Mouse (Mus musculus) midbrain, embryonic 12.5 days (tissue): Measurements from ENCODE around the gene Apol7a. TPM values are rescaled to one million over a fixed set of nuclear protein-coding genes. Genes with fewer than 3 reads are reported as not detected.
A peak's percentile ranks its signal among the peaks of the same experiment; 100 is the strongest.

Experiments
- ATAC-seq: fragments of 200-750 bp; cut with Nextera tagmentation; 2 replicates; pipeline ENCODE4 v1.8.0; 2017; ENCODE audit warnings: low read depth, moderate TSS enrichment, moderate library complexity; ENCODE audit not compliant: low FRiP score
- H3K27ac ChIP-seq: fragments of 300-500 bp; sonication (generic); replicated peaks from 2 replicates; pipeline ENCODE4 v1.5.1; 2016; ENCODE audit warnings: mild to moderate bottlenecking
- H3K27me3 ChIP-seq: fragments of 300-500 bp; sonication (generic); 2 replicates; pipeline ENCODE4 v1.6.1; 2016; ENCODE audit warnings: mild to moderate bottlenecking
- H3K36me3 ChIP-seq: fragments of 300-500 bp; sonication (generic); 2 replicates; pipeline ENCODE4 v1.6.1; 2016
- H3K4me1 ChIP-seq: fragments of 300-500 bp; sonication (generic); 2 replicates; pipeline ENCODE4 v1.6.1; 2016
- H3K4me2 ChIP-seq: fragments of 300-500 bp; sonication (generic); replicated peaks from 2 replicates; pipeline ENCODE4 v1.6.1; 2016; ENCODE audit warnings: mild to moderate bottlenecking, moderate library complexity
- H3K4me3 ChIP-seq: fragments of 300-500 bp; sonication (generic); 2 replicates; pipeline ENCODE4 v1.5.1; 2016; ENCODE audit warnings: mild to moderate bottlenecking
- H3K9ac ChIP-seq: fragments of 300-500 bp; sonication (generic); replicated peaks from 2 replicates; pipeline ENCODE4 v1.6.1; 2016; ENCODE audit warnings: mild to moderate bottlenecking, moderate library complexity
- H3K9me3 ChIP-seq: fragments of 300-500 bp; sonication (generic); 2 replicates; pipeline ENCODE4 v1.6.1; 2016; ENCODE audit warnings: mild to moderate bottlenecking
- WGBS: fragments of 180-500 bp; shearing (Covaris S2); methylation state at CpG from one replicate; pipeline ENCODE4 v1.1.7; 2016; 5-methylcytosine and 5-hydroxymethylcytosine counted together
- polyA plus RNA-seq: library from polyadenylated mRNA; unstranded; fragments of >200 nt; fragmentation: Nextera tagmentation; extraction: Ambion mirVana; gene quantifications from 2 replicates; pipeline ENCODE4 v1.2.1, GENCODE M21; 2016

Gene Apol7a
- polyA plus RNA-seq, 1 experiment from 2014 or later: not detected

DNA sequence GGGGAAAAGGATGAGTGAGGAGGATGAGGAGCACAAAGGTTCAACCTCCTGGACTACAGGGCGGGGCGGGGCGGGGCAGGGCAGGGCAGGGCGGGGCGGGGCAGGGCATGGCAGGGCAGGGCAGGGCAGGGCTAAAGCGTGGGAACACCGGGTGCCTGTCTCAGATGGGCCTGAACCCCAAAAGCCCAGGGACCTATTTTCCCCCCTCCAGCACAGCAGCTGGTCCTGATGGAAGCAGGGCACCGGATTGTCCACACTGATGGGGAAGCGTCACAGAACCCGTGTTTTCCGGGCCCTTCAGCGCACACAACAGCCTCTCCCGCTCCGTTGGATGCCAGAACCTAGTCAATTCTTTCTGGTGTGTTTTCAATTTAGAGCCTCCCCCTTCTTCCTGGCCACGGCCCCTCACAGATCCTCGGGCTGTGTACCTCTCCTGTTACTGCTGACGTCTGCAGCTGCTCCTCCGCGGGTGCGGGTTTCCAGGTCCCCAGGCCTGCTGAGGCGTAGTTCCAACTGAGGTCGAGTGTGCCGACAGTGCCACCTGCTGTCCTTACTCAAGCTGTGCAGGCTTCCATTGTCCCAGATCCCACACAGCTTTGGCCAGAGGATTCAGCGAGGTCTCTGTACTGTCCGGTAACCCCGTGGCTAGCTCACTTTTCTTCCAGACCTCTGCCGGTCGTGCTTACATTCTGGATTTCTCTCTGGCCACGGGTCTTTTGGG is 40.4 kb downstream of the Apol7a start:
- peak overlapping the region; percentile 62 for H3K9ac ChIP-seq
- H3K9me3 ChIP-seq: no peaks in the 10 kb centered on the region
- H3K27ac ChIP-seq: peak overlapping the region; percentile 67
- H3K27me3 ChIP-seq: 0 out of 2 replicates have a peak, but pooled peaks cover 4% of the 10 kb centered on the region
- H3K4me2 ChIP-seq: peak overlapping the region; percentile 59
- WGBS: 4% methylated on average over 27 of the region's 29 CpGs
- H3K36me3 ChIP-seq: no peaks in the 10 kb centered on the region
- ATAC-seq: peak; percentile 73
- H3K4me3 ChIP-seq: peak overlapping the region; percentile 35
- H3K4me1 ChIP-seq: peaks cover 55% of the 10 kb centered on the region

DNA sequence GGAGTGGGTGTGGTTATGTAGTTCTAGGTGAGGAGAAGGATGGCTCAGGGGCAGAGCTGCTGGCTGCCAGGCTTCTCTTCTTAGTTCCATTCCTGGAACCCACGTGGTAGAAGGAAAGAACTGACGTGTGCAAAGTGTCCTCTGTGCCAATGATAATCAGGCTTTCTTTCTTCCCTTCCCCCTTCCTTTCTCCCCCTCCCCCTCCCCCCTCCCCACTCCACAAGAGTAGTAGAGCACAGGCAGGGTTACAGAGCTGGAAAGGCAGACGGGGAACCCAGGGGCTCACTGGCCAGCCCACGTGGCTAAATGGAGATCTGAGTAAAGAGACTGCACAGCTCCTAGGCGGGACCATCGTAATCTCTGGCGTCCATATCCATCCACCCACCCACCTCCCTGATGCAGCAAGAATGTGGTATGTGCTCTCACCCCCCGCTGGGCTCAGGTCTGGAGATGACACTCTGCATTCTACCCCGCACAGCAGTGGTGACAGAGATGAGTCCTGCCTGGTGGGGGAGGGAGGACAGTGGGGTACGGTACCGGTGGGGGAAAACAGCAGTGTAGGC is 42.6 kb downstream of the Apol7a start:
- Histone ChIP-seq H3K9ac (no peak overlapping the region), H3K27ac (peak overlapping the region; percentile 64; the same call in 1 of the 2 replicates), H3K4me3 (no peak overlapping the region), H3K27me3 (0 out of 2 replicates have a peak, but pooled peaks cover 4% of the 10 kb centered on the region), H3K4me1 (peaks cover 56% of the 10 kb centered on the region), H3K9me3 (no peaks in the 10 kb centered on the region), H3K36me3 (no peaks in the 10 kb centered on the region), H3K4me2 (peak overlapping the region; percentile 15)
- 10% methylated on average over 11 of the region's 11 CpGs for WGBS
- ATAC-seq: peak; percentile 52

DNA sequence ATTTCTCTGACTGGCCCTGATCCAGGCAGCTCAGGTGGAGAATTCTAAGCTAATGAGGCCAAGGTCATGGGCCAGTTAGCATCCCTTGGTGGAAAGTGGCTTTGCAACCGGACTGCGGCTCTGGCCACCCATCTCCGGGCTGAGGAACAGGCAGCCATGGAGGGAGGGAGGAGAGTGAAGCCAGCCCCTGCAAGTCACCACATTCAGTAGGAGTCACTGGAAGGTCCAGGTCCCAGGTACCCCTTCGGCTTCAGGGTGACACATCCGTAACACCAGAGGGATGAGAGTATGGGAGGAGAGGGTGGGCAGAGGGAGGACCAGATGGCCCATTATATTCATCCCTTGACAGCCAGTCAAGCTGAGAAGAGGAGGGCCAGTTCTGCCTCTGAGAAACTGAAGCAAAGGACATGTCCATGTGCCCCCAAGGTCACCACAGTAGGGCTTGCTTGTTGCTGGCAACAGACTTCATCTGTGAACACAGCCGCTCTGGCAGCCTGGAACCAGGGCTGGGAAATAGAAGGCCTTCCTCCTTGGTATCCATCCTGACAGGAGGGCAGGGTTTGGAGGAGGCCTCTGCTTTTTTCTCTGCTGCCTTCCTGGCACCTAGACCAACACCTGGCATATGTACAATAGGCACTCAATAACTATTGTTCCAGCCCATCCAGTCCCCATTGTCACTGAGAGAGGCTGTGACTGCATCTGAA is 43.9 kb downstream of the Apol7a start:
- WGBS: 66% methylated on average over 6 of the region's 6 CpGs
- 0 out of 2 replicates have a peak, but pooled peaks cover 4% of the 10 kb centered on the region for H3K27me3 ChIP-seq
- H3K4me1 ChIP-seq: peaks cover 56% of the 10 kb centered on the region
- no peak overlapping the region for H3K9ac ChIP-seq
- H3K9me3 ChIP-seq: no peaks in the 10 kb centered on the region
- ATAC-seq: no peak
- 0 out of 2 replicates have a peak overlapping the region, but pooled peaks have one; percentile 15 for H3K4me2 ChIP-seq
- no peaks in the 10 kb centered on the region for H3K36me3 ChIP-seq
- no peak overlapping the region for H3K4me3 ChIP-seq
- H3K27ac ChIP-seq: peak overlapping the region; percentile 64

DNA sequence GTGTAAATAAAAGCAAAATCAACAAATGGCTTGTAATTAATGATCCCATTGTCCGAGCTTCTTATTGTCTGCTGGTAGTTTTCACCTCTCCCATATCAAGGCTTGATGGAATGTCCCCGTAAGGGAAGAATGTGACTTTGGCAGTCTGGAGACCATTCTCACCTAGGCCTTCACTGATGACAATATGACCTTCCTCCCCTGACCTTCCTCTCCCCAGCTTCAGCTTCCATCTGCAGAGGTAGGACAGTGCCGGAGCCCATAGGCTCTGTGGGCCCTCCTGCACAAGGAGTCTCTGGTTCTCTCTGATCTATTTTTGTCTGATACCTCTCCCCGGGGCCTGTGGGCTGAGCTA is 44.4 kb downstream of the Apol7a start:
- Histone ChIP-seq H3K9me3 (no peaks in the 10 kb centered on the region), H3K27ac (peak overlapping the region; percentile 64), H3K4me3 (no peak overlapping the region), H3K27me3 (0 out of 2 replicates have a peak, but pooled peaks cover 4% of the 10 kb centered on the region), H3K4me2 (no peak overlapping the region), H3K36me3 (no peaks in the 10 kb centered on the region), H3K9ac (no peak overlapping the region), H3K4me1 (peaks cover 54% of the 10 kb centered on the region)
- ATAC-seq: no peak
- WGBS: 69% methylated on average over 4 of the region's 4 CpGs

GRCm38 (mm10) chr15:77353764-77354163 is 45.1 kb downstream of the Apol7a start:
- 0 out of 2 replicates have a peak, but pooled peaks cover 4% of the 10 kb centered on the region for H3K27me3 ChIP-seq
- H3K36me3 ChIP-seq: no peaks in the 10 kb centered on the region
- H3K9ac ChIP-seq: no peak overlapping the region
- no peak overlapping the region for H3K4me3 ChIP-seq
- WGBS: 63% methylated on average over 4 of the region's 4 CpGs
- no peaks in the 10 kb centered on the region for H3K9me3 ChIP-seq
- no peak for ATAC-seq
- H3K4me2 ChIP-seq: no peak overlapping the region
- peaks cover 47% of the 10 kb centered on the region for H3K4me1 ChIP-seq
- H3K27ac ChIP-seq: no peak overlapping the region

DNA sequence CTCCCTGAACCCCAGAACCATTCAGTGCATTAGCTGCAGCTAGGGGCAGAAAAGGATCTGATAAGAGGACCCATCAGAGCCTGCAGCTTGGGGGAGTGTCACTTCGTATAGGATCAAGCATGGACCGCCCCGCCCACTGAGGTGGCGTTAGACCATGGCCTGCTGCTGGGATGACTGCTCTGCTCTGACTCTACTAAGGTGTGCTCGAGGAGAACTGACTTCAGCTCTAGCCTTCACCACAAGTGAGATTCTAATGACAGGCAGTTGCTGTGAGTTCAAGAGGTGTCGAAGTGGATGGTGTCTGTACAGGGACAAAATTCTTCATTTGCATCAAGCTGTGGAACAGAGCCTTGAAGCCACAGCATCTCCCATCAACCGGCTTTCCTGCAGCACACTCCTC is 46.0 kb downstream of the Apol7a start:
- Histone ChIP-seq H3K27me3 (0 out of 2 replicates have a peak, but pooled peaks cover 4% of the 10 kb centered on the region), H3K9me3 (no peaks in the 10 kb centered on the region), H3K4me1 (peaks cover 39% of the 10 kb centered on the region), H3K9ac (no peak overlapping the region), H3K4me2 (no peak overlapping the region), H3K4me3 (no peak overlapping the region), H3K36me3 (no peaks in the 10 kb centered on the region), H3K27ac (no peak overlapping the region)
- 62% methylated on average over 7 of the region's 7 CpGs for WGBS
- ATAC-seq: 0 out of 2 replicates have a peak, but pooled peaks have one; percentile 3

DNA sequence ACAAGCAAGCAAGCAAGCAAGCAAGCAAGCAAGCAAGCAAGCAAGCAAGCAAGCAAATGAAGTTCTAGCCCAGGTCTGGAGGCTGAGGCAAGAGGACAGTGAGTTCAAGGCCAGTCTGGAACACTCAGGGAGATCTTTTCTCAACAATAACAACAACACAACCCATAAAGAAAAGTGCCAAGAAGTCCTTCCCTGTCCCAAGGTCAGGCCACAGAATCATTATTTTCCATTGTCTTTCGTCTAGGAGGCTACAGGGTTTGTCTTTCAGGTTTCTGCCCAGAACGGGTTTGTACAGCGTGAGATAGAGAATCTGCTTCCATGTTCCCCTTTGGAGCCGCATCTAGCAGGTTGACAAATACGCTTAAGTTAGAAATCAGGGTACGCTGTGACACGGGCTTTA is 48.8 kb downstream of the Apol7a start:
- no peaks in the 10 kb centered on the region for H3K27me3 ChIP-seq
- no peak overlapping the region for H3K9ac ChIP-seq
- no peak for ATAC-seq
- H3K4me2 ChIP-seq: no peak overlapping the region
- 93% methylated on average over 7 of the region's 7 CpGs for WGBS
- H3K4me1 ChIP-seq: peaks cover 21% of the 10 kb centered on the region
- H3K27ac ChIP-seq: no peak overlapping the region
- no peak overlapping the region for H3K4me3 ChIP-seq
- H3K9me3 ChIP-seq: no peaks in the 10 kb centered on the region
- H3K36me3 ChIP-seq: no peaks in the 10 kb centered on the region

DNA sequence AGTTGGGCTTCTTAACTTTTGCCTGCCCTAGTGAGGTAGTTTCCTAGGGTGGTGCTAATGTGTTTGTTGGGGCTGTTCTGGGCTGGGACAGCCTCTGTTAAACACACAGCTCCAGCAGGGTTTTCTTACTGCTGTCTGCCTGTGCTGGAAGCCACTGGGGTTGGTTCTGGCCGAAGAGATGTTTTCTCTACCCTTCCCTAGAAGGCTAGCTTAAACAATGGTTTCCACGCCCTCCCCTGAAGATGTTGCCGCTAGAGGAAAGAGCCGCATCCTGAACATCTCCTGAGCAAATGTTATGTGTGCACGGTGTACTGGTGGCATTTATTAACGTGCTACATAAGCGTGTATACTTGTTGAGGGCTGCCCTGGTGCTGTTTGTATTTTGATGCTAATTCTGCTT is 50.8 kb downstream of the Apol7a start:
- 77% methylated on average over 7 of the region's 7 CpGs for WGBS
- Histone ChIP-seq H3K27me3 (no peaks in the 10 kb centered on the region), H3K4me2 (no peak overlapping the region), H3K9me3 (no peaks in the 10 kb centered on the region), H3K36me3 (no peaks in the 10 kb centered on the region), H3K4me3 (no peak overlapping the region), H3K27ac (no peak overlapping the region), H3K4me1 (peaks cover 21% of the 10 kb centered on the region), H3K9ac (no peak overlapping the region)
- ATAC-seq: no peak

- Histone ChIP-seq H3K4me3 (no peak overlapping the region), H3K36me3 (no peaks in the 10 kb centered on the region), H3K4me1 (peaks cover 18% of the 10 kb centered on the region), H3K27ac (peak overlapping the region; percentile 49), H3K9ac (no peak overlapping the region), H3K9me3 (no peaks in the 10 kb centered on the region), H3K27me3 (peaks cover 3% of the 10 kb centered on the region), H3K4me2 (no peak overlapping the region)
- 53% methylated on average over 17 of the region's 17 CpGs for WGBS
- ATAC-seq: no peak
Measured at GRCm38 (mm10) chr15:77344127-77345125, 54.5 kb downstream of the Apol7a start.

DNA sequence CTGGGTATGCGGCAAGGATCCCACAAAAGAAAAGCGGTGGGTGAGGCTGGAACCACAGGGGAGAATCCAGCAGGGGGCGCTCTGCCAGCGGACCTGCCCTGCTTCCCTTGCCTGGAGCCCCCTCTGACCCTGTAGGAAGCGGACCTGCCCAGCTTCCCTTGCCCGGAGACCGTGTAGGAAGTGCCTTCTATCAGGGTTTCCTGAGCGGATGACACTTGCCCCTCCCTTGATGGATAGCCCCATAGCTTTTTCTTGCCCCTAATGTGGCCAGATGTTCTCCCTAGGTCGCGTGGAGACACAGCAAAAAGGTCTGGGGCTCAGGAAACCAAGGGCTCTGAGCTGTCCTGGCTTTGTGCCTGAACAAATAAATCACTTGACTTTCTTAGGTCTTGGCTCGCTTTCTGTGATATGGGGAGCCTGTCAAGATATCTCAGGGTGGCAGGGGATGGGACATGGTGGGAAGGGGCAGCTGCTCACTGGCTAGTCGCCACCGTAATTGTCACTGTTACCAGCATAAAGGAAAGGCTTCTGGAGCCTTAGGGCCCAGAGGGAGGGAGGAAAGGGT is 55.3 kb downstream of the Apol7a start:
- peak overlapping the region; percentile 23 for H3K4me3 ChIP-seq
- ATAC-seq: peak; percentile 72
- peak overlapping the region; percentile 49 for H3K27ac ChIP-seq
- peak overlapping the region; percentile 43; the same call in 1 of the 2 replicates for H3K9ac ChIP-seq
- peaks cover 3% of the 10 kb centered on the region for H3K27me3 ChIP-seq
- WGBS: 17% methylated on average over 13 of the region's 13 CpGs
- no peaks in the 10 kb centered on the region for H3K36me3 ChIP-seq
- H3K4me1 ChIP-seq: peaks cover 18% of the 10 kb centered on the region
- peak overlapping the region; percentile 51 for H3K4me2 ChIP-seq
- H3K9me3 ChIP-seq: no peaks in the 10 kb centered on the region

- Histone ChIP-seq H3K27me3 (peaks cover 3% of the 10 kb centered on the region), H3K9ac (peak overlapping the region; percentile 43; the same call in 1 of the 2 replicates), H3K4me3 (peak overlapping the region; percentile 23), H3K9me3 (no peaks in the 10 kb centered on the region), H3K4me2 (peak overlapping the region; percentile 51), H3K4me1 (peaks cover 18% of the 10 kb centered on the region), H3K36me3 (no peaks in the 10 kb centered on the region), H3K27ac (peak overlapping the region; percentile 49)
- ATAC-seq: 0 out of 2 replicates have a peak, but pooled peaks have one; percentile 19
- WGBS: 33% methylated on average over 18 of the region's 18 CpGs
Measured at GRCm38 (mm10) chr15:77342962-77343526, 55.9 kb downstream of the Apol7a start.
